Mouse (Mus musculus) cerebellum, adult 2 months (tissue): ENCODE results near the gene Rbm47.

Experiments
- CTCF ChIP-seq: fragments of 200-500 bp; IDR thresholded peaks from 2 replicates; pipeline ENCODE4 v1.5.1; 2011; ENCODE audit warnings: low read depth, mild to moderate bottlenecking, control low read depth, low read length, moderate library complexity, borderline replicate concordance; ENCODE audit not compliant: insufficient read depth
- POLR2A ChIP-seq: fragments of 200-500 bp; IDR thresholded peaks from 2 replicates; pipeline ENCODE4 v1.6.1; 2011; ENCODE audit warnings: low read length, control low read depth, borderline replicate concordance; ENCODE audit not compliant: insufficient read depth

DNA sequence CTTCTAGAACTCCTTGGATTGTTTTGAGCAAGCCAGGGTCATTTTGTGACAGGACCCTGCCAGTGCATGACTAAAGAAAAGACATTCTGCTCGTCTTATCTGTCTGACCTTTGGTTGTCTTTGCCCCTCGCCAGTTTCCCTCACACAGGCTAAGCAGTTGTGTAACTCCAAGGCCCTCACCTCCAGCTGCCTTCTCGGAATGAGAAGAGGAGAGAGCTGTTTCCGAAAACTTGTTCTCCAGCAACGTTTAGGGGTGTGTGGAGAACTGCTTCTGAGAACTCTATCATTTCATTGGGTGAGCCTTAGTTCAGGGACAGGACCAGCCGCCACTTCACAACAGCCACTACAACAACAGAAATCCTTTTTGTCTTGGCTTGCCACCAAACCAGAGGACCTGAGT is 77.8 kb downstream of the Rbm47 start:
- no peak for TF ChIP-seq POLR2A
- no peak for TF ChIP-seq CTCF
